Mouse (Mus musculus): ENCODE measurements around the gene Ahdc1.

DNA sequence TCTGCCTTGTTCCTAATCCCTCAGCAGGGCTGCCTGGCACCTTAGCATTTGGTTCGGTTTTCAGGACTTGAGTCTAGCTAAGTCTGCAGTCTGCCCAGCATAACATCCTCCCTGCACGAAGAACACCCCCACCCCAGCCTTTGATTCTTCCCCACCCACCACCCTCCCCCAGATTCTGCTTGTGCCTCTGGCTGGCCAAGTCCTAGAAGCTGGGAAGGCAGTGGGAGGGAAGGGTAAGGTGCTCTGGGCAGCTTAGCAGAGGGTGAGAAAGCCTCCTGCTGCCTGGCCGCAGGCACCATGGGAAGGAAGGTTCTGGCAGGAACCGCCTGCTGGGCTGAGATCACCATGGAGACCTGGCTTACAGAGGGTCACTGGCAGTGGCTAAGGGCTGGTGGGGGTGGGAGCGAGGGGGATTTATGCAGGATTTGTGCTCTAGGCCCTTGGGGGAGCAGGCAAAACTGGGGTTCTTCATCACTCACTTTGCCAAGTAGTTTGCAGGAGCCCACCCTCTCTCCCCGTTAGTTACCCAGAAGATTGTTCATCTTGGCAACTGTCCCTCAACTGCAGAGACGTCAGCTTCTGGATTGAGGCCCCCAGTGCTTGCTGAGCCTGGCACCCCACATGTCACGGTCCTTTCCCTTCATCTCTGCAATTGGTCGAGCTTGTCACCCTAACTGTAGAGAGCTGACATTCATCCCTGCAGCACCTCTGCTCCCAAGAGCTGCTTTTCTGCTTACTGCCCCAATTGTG lies 63.2 kb downstream of the Ahdc1 start:
- TF ChIP-seq EP300 (IDR thresholded peaks at IDR 0.05; ENCODE audit: low read depth) = no peak
- TF ChIP-seq CTCF (IDR thresholded peaks at IDR 0.05; ENCODE audit: low read depth) = no peak

All from heart, postnatal 0 days (tissue).